Mouse (Mus musculus) heart, postnatal 0 days (tissue): ENCODE measurements at regions not wholly inside any gene's neighbourhood (a gene's known extent, or its start where the extent isn't known, plus 50 kb on each side); places are given as distances from the start of the nearest gene placed in this dataset.

Source experiments
- CTCF ChIP-seq: IDR thresholded peaks from 2 replicates; pipeline ENCODE4 v1.5.1; 2016; ENCODE audit warnings: antibody characterized with exemption, control low read depth, low read depth
- EP300 ChIP-seq: IDR thresholded peaks from 2 replicates; pipeline ENCODE4 v1.6.1; 2016; ENCODE audit warnings: antibody characterized with exemption, low read depth

DNA sequence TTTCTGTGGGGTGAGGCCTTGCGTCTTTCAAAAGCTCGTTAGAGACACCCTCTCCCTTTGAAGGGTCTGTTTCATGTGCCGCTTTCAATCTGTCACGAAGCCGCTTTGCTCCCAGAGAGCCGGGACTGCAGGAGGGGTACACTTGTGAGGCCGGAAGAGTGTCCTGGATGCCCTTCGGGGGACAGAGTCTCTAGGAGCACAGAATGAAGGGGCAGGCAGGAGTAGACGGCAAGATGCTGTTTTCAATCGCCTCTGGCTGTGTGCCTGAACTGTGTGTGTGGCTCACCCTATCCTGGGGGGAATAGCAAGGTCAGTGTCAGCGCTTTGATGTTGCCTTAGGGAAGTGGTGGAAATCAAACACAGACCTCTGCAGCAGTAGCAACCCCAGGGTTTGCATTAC, 174.7 kb downstream of the Gadd45g start:
- no peak for TF ChIP-seq CTCF
- TF ChIP-seq EP300, result no peak
